Mouse (Mus musculus) large intestine, adult 2 months (tissue): ENCODE measurements around the gene Olfr128. TPM values are rescaled to one million over a fixed set of nuclear protein-coding genes. Genes with fewer than 3 reads are reported as not detected.
"Not testable (repeated sequence)": the region's sequence is repeated elsewhere in the genome, so short reads cannot be mapped to it uniquely, and the experiment has no call there.

ENCODE experiments used
- DNase-seq: peaks from one replicate; pipeline ENCODE4 v3.0.0-alpha.2; 2012; ENCODE audit warnings: low read depth, low spot score
- WGBS: fragments of 180-500 bp; shearing (Covaris S2); methylation state at CpG from one replicate; pipeline ENCODE4 v1.1.7; 2018; 5-methylcytosine and 5-hydroxymethylcytosine counted together
- polyA plus RNA-seq: library from polyadenylated mRNA; depleted of rRNA; stranded (reverse); fragments of >200 nt; gene quantifications from 2 replicates; pipeline ENCODE4 v1.2.3, GENCODE M21; 2012; rRNA removed

The Olfr128 gene
- not detected in 2 replicates for polyA plus RNA-seq

GRCm38 (mm10) chr17:37920248-37920647 lies at the start of gene Olfr128:
Olfr128 (plus strand) TSS chr17:37920548.
- no peak for DNase-seq

- 70% methylated on average over 3 of the region's 3 CpGs for WGBS
- DNase-seq = no peak
Observed at GRCm38 (mm10) chr17:37873830-37874229, 46.5 kb upstream of the Olfr128 start.

GRCm38 (mm10) chr17:37900137-37900536 lies 20.2 kb upstream of the Olfr128 start, which contains the start of gene Olfr127:
Olfr127 (plus strand) TSS chr17:37900437.
- WGBS = 70% methylated on average over 1 of the region's 1 CpGs
- no peak for DNase-seq

- DNase-seq = not testable (repeated sequence)
- 43% methylated on average over 8 of the region's 8 CpGs for whole genome bisulfite sequencing
Observed at GRCm38 (mm10) chr17:37906821-37907220, 13.5 kb upstream of the Olfr128 start.

- DNase-seq = no peak
- 65% methylated on average over 2 of the region's 2 CpGs for WGBS
Observed at GRCm38 (mm10) chr17:37952979-37953378, 32.6 kb downstream of the Olfr128 start, which contains the start of gene Olfr761. Olfr761 (minus strand) TSS chr17:37953079.

- no peak for DNase-seq
- WGBS = 85% methylated on average over 3 of the region's 3 CpGs
Observed at GRCm38 (mm10) chr17:37973591-37973990, 53.2 kb downstream of the Olfr128 start.

Other genes starting within 250 kb of the Olfr128 start
- not detected in 2 replicates for gene Olfr119, start 224.0 kb upstream of the Olfr128 start, polyA plus RNA-seq
- gene Olfr120, start 198.7 kb upstream of the Olfr128 start, polyA plus RNA-seq = not detected in 2 replicates
- gene Olfr121, start 171.7 kb upstream of the Olfr128 start, polyA plus RNA-seq = not detected in 2 replicates
- gene Olfr122, start 151.9 kb upstream of the Olfr128 start, polyA plus RNA-seq = not detected in 2 replicates
- not detected in 2 replicates for gene Olfr123, start 127.0 kb upstream of the Olfr128 start, polyA plus RNA-seq
- not detected in 2 replicates for gene Olfr124, start 120.7 kb upstream of the Olfr128 start, polyA plus RNA-seq
- not detected in 2 replicates for gene Olfr125, start 87.6 kb upstream of the Olfr128 start, polyA plus RNA-seq
- gene Olfr126, start 73.1 kb upstream of the Olfr128 start, polyA plus RNA-seq = not detected in 2 replicates
- not detected in 2 replicates for gene Olfr127, start 20.1 kb upstream of the Olfr128 start, polyA plus RNA-seq
- not detected in 2 replicates for gene Olfr761, start 32.5 kb downstream of the Olfr128 start, polyA plus RNA-seq
- gene Olfr129, start 139.5 kb downstream of the Olfr128 start, polyA plus RNA-seq = not detected in 2 replicates
- not detected in 2 replicates for gene Olfr130, start 143.4 kb downstream of the Olfr128 start, polyA plus RNA-seq
- not detected in 2 replicates for gene Olfr131, start 168.1 kb downstream of the Olfr128 start, polyA plus RNA-seq
- gene Olfr132, start 214.0 kb downstream of the Olfr128 start, polyA plus RNA-seq = not detected in 2 replicates
- not detected in 2 replicates for gene Olfr133, start 224.7 kb downstream of the Olfr128 start, polyA plus RNA-seq